Mouse (Mus musculus): ENCODE results near the gene Tomm34.

Tomm34 gene

GRCm38 (mm10) chr2:164010944-164011343 is 60.0 kb downstream of the Tomm34 start:
- no peak for DNase-seq (ENCODE audit: low spot score in 2 of 2)

- no peak for DNase-seq (ENCODE audit: low spot score in 2 of 2)
These were observed 60.5 kb downstream of the Tomm34 start for GRCm38 (mm10) chr2:164010496-164010895.

GRCm38 (mm10) chr2:164009227-164009626 is 61.7 kb downstream of the Tomm34 start:
- DNase-seq (ENCODE audit: low spot score in 2 of 2): no peak

- DNase-seq (ENCODE audit: low spot score in 2 of 2): no peak
These were observed 62.9 kb downstream of the Tomm34 start for GRCm38 (mm10) chr2:164007987-164008545.

DNA sequence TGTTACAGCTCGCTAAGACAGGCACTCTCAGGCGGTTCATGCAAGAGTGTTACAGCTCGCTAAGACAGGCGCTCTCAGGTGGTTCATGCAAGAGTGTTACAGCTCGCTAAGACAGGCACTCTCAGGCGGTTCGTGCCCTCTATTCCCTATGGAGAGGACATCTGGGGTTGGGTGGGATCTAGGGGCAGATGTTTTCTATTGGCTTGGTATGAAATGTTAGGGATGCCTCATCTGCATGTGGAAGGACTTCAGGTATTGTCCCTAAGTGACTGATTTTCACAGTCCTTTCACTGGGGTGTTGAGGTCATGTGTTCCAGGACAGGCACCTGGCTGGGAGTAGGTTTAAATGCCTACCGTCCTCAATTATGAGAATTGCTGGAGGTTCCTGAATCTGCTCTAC is 63.4 kb downstream of the Tomm34 start:
- DNase-seq (ENCODE audit: low spot score in 2 of 2): no peak

GRCm38 (mm10) chr2:164006932-164007331 is 64.0 kb downstream of the Tomm34 start:
- no peak for DNase-seq (ENCODE audit: low spot score in 2 of 2)

- DNase-seq (ENCODE audit: low spot score in 2 of 2): no peak
These were observed 66.5 kb downstream of the Tomm34 start for GRCm38 (mm10) chr2:164004503-164004902.
